Mouse (Mus musculus) neutrophil, adult 5-6 weeks (primary cell): ENCODE data around the gene Pdzd4. TPM values are rescaled to one million over a fixed set of nuclear protein-coding genes. Genes with fewer than 3 reads are reported as not detected.

Source experiments
- ATAC-seq: fragments of 151-379, 151-347 bp; 2 replicates; pipeline ENCODE4 v1.8.0; 2017; ENCODE audit warnings: mild to moderate bottlenecking, moderate TSS enrichment; ENCODE audit not compliant: insufficient number of reproducible peaks, poor library complexity, low FRiP score, severe bottlenecking; ENCODE audit errors: extremely low read depth
- total RNA-seq: library from RNA; stranded (forward); fragments of 200-1000 nt; gene quantifications from 2 replicates; pipeline ENCODE4 v1.2.3, GENCODE M21; 2017

Gene Pdzd4
- 0.61 and 0.93 TPM in 2 replicates for total RNA-seq

DNA sequence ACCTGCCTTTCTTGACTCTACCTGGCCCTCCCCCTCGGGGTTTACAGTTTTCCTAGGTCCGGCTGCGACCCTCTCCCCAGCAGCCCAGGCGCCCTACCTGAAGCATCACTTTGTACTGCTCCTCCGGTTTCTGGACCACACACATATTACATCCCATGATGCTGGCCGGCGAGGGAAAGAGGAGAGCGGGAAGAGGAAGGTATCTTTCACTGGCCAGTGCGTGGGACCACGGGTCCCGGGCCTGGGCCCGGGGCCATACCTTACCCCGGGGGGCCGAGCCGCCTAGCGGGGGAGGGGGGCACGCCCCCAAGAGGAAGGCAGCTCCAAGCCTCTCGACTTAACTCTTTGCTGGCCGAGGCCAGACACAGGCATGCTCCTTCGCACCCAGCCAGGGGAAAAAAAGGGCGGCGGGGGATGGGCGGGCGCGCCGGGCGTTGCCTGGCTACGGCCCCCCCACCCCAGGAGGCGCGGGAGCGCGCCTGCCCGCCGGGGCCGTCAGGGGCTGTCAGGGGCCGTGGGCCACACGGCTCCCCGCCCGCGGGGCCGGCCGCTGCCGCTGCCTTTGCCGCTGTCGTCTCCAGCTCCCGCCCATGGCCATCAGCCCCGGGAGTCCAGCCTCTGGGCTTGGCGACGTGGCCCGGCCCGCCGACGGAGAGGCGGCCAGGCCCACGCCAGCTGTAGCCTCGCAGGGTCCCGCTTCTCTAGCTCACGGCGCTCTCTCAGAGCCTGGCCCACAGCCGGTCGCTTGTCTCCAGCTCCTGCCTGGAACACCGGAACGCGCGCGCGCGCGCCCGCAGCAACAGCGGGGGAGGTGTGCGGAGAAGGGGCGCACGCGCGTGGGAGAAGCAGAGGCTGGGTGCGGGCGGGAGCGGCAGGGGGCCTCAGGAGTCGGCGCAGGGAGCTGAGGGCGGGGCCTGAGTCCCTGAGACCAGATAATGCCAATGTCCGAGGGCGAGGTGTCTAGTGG lies at the start of gene Pdzd4:
Gene Pdzd4 (minus strand): TSS at position 785 of the 967 bp plus-strand sequence.
- ATAC-seq, result no peak

DNA sequence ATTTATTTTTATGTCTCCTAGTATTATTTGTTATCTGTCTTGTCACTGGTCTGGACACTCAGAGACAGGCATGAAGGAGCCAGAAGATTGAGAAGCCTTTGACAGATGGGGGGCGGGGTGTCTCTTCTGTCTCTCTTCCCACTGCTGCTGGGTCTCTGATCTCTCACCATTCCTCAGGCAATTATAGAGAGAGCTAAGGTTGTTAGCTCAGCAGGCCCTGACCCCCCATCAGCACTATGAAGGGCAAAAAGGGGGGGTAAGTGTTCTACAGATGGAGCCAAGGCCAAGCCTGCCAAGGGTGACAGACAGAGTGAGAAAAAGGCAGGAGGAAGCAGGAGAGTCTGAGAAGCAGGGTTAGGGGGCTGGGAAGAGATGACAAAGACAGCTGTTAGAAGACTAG lies 47.2 kb upstream of the Pdzd4 start:
- no peak for ATAC-seq

DNA sequence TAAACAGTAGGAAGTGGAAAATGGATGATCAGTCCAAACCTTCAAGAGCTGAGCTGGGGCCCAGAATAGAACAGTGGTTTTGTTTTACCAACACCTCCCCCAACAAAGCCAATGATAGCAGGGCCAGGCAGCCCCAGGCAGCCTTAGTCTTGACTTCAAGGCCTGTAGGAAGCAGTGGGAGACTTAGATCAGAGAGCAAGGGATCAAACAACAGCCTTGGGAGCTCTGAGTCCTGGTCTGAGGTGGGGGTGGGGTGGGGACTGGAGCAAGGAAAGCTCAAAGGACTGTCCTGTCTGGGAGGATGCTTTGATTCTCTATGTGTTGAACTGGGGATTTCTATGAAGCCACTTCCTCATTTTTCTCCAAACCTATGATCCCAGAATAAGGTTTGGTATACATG lies 46.7 kb upstream of the Pdzd4 start:
- no peak for ATAC-seq

DNA sequence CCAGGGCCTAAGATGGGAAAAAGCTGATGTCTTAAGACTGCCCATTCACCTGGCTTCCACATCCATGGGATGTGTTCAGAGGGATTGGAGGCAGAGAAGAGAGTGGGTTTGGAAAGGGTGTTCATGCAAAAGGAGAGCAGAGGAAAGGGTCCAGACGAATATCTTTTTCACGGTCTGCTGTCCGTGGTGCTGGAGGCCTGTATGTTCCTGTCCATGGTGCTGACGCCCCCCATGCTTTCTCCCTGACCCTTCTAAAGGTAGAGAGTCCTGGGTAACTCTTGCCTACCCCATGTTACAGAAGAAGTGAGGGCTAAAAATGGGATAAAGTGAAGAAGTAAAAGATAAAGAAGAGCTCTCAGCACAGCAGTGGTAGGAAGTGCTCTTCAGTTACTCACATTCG lies 44.6 kb upstream of the Pdzd4 start:
- no peak for ATAC-seq

DNA sequence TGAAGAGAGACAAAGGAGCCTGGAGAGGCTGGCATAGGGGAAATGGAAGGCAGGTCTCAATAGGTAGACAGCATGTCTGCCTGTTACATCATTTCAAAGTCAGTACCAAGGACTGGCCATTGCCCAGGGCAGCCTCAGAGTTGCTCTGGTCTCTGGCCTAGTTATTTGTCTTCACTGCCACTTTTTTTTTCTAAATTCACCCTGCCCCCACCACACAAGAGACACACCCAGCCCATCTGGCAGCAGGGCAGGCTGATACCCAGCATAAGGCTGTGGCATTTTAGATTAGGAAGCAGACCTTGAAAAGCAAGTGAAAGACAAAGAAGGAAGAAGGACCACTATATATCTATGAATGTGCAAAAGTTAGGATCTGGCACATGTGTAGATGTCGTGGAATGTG lies 43.1 kb upstream of the Pdzd4 start:
- no peak for ATAC-seq

DNA sequence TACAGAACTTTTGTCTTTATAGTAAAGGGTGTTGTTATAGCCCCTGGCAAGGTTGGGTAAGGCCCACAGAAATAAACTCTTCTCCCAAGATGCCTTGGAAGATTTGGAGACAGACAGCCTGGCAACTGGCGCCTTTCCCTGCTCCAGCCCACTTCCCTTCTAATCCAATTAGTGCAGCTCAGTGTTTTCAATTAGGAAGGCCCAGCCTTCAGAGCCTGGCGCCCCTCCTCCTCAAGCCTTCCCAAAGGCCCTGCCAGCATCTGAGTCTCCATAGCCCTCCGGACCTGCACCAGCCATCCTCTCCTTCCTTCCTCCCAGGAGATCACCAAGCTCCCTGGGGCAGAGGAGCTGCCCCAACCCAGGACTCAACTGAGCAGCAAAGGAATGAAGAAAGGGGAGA lies 42.5 kb upstream of the Pdzd4 start:
- ATAC-seq, result no peak

DNA sequence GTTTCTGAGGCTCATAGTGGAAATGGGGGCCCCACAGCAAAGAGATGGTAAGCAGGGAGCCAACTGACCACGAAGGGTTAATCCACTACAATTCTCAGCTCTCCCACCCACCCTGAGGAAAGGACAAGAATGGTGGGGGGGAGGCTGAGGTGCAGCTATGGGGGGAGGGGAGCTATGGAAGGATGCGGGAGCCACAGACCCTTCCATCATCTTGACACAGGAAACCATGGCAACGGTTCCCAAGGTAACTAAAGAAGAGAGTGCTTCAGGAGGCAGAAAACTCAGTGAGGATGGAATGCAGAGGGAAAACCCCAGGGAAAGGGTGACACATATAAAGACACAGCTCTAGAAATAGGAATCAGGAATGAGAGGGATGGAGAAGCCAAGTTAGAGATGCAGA lies 39.9 kb upstream of the Pdzd4 start:
- no peak for ATAC-seq

DNA sequence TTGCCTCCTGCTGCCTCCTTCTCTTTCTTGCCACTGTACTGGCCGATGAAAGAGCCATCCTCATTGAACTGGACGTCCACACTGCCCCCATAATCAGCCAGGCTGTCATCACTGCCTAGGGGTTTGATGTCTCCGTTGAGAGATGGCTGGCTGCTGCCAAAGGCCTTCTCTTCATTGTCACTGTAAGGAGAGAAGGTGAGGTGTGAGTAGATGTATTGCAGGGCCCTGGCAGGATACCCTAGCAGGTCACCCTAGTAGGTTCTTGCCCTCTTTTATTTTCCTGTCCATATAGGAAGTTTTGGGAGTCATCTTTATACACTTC lies 30.3 kb upstream of the Pdzd4 start:
- ATAC-seq, result no peak

DNA sequence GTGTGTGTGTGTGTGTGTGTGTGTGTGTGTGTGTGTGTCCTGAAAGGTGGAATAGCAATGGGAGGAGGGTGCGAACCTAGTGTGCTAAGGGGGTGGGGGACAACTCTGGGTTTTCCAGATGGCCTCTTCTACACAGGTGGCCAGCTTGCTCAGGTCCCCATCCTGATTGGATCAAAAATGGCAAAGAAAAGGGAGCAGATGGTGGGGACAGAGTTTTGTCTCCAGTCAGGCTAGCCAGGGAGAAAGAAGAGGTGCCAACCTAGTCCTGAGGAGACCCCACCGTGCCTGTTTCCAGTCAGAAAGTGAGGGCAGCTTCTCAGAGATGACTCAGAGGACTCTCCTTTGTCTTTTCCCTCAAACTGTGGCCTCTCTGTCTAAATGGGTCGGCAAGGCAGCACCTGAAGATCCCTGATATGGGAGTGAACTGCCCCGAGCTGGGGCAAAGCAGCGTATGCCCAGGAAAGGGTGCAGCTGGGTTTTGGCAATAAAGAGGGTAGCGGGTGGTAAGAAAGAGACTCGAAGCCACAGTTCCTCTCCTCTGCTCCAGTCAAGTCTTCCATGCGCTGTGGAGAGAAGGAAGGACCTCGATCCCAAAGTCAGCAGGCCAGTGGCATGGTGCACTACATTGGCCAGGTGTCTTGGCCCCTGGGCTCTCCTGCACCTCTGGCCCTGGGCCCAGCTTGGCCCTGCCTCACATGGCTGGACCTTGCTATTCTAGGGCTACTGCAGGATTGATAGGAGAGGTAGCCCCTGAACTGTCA lies 29.7 kb upstream of the Pdzd4 start:
- ATAC-seq, result no peak

DNA sequence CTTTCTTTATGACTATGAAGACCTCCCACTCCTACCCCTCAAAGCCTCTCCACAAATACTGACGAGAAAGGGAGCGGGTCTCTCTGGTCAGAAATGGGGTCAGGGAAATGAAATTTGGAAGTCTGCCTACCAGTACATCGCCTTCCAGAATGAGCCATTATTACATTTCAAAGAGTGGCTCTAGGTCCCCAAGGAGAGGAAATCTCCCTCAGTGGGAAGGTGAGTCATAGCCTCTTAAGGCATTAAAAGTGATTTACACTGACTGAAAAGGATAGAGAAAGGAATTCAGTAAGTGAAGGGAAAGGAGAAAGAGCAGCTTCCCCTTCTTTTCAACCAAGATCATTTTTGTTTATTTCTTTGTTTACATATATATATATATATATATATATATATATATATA lies 11.9 kb upstream of the Pdzd4 start:
- ATAC-seq, result no peak

DNA sequence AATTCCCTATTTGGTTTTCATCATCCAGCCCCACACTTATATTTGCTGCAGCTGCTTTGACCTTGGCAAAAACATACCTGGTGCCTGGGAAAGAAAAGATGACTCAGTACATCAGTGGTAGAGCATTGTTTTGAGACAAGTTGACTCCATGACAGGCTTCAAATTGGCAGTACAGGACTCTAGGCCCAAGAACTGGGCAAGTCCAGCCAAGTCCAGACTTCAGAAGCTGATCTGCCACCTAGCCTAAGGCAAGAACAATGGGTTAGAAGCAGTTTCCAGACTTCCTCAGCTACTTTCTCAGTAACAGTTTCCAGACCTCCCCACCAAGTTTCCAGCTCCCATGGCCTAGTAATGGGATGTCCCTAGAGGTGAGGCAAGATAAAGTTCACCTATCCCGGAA lies 11.0 kb upstream of the Pdzd4 start:
- ATAC-seq, result no peak

DNA sequence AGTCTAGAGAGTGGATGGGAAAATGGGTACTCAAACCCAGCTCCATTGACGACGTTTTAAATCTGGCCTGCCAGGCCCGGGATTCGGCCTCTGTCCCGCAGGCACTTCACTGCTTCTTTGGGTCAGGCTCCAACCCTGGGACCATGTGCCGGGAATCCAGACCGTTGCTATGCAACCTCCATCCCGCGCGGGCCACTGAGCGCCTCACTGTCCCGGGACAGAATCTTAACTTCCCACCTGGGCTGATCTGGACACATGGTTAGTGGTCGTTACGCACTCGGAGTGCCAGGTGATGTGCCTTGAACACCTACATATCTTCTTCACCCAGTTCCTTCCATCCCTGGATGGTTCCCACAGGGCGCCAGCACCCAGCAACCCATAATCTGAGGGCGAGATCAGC lies 1.0 kb downstream of the Pdzd4 start:
- no peak for ATAC-seq

DNA sequence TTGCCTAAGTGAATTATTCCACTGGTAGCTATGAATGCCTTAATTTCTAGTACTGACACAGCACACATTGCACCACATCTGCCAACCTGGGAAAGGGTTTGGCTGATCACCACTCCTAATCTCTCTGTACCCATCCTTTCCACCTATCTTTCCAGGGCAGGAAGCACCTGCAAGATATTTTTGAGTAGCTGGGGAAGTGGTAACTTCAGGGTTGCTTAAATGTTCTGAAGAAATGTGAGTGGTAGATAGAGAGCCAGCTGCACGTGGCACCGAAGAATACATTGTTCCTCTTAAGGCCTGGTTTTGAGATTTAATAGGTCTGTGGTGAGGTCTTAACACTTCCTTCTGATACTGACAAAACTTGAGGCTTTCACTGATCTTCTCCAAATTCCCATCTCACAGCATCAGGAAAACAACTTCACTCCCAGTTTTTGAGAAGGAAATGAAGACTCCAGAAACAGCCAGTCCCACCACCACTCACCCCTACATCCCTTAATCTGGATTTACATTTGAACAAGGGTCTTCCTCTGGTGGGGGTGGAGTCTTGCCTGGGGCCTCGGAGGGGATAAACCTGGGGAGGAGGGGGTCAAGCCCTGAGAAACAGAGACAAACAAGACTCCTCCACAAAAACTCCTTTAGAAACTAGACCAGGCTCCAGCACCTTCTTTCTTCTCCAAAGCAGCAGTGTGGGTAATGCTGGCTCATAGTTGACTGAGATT lies 8.0 kb downstream of the Pdzd4 start:
- no peak for ATAC-seq

DNA sequence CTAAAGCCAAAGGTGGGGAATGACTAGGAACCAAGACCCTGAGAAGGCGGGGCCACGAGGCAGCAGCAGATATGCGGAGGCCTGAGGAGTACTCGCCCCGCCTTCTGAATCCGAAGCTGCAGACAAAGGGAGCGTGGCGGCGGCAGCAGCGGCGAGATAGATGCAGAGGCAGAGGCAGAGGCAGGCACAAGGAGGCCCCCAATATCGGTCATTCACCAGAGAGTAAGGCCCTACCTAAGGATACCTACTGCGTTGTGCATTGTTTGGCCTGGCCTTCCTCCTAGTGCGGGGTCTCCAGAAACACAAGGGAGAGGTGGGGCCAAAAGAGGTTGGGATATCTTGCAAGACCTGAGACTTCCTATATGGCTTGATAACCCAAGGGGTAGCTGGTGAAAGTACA lies 9.7 kb downstream of the Pdzd4 start:
- no peak for ATAC-seq

DNA sequence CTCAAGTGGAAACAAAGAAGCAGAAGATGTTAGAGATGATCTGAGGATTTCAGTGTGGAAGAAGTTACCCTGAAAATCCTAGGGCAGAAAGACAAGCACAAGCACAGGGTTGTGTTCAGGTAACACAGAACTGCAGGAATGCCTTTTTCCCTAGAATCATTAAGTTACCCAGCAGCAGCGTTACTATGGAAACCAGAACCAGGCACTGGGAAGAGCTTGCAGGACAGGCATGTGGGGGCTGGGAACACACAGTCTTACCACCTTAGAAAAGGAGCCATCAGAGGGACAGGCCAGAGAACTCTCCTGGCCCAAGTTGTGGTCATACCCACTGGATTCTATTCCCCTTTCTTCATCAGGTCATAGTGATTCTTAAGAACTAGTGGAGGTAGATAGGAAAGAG lies 19.0 kb downstream of the Pdzd4 start:
- no peak for ATAC-seq

DNA sequence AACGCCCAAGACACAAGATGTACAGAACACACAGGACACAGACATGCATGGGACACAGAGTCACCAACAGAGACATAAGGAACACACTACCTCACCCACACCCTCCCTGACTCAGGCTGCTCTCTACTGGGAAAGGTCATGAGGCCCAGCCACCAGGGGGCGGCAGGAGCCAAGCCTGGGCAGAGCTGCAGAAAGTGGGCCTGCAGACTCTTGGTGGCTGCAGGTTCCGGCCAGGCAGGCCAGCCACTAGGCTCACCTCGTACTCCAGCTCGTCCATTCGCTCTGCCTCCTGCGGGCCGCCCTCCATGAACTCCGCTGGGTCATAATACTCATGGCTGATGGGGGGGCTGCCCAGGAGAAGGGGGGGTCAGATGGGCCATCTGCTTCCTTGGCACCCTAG lies 26.3 kb downstream of the Pdzd4 start:
- ATAC-seq, result peak; percentile 70; the same call in 1 of the 2 replicates

DNA sequence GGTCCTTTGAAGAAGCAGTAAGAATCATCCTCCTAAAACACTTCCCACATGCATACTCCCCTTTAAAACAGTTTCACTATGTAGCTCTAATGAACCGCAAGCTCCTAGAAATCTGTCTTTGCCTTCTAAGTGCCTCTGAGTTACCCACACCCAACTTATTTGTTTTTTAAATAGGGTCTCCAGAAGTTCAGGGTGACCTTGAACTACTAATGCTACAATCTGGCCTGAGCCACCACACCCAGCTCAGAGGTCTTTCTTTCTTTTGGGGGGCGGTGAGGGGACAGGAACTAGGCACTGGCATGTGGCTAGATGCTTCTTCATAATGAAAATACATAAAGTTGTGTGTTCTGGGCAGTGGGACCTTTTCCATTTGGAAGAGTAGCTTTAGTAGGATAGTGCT lies 27.3 kb downstream of the Pdzd4 start:
- no peak for ATAC-seq

DNA sequence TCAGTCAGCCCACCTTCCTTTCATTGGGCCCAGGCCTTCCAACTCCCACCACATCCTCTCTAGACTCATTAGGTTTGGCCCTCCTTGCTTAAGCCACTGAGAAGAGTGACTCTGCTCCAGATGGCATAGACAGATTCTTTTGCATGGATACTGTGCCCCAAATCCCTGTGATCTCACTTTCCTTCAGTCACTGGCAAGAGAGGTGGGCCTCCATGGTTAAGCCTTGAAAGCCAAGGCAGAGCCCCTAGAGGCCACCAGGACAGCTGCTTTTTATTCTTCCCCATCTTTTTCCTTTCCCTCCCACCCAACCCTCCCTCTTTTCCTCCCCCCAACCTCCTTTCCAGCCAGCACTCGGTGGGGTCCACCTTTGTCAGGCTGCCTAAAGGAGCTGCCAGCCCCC lies 31.3 kb downstream of the Pdzd4 start:
- no peak for ATAC-seq

DNA sequence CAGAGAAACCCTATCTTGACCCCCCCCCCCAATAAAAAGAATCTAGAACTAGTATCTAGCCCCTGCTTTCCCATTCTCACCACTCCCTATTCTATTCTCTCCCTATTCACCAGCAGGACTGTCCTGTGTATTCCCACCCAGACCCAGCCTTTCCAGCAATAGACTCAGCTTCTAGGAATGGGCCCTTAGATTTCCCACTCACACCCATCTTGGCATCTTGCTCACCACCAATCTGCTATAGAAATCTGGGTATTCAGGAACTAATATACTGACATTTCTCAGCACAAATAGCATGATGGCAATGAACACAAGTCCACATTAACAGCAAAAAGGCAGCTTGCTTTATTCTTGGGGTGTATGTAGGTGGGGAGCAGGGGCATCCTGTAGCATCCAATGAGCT lies 31.7 kb downstream of the Pdzd4 start:
- ATAC-seq, result no peak

DNA sequence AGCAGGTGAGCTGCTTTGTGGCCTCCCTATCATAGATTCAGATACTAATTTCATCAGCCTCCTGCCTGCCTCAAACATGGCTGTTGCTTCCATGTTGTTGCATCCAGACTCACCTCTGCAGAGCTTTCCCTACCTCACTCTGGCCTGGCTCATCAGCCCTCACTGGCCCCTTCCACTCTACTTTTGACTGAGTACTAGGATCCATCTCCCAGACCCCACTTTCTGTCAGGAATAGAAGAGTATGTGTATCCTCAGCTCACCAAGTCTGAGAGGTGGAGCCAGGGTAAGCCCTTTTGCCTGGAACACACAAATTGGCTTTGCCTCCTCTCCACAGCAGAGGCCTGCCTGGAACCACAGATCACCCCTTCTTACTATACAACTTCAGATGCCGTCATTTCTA lies 36.3 kb downstream of the Pdzd4 start:
- ATAC-seq, result no peak
